Mouse (Mus musculus): ENCODE data around the gene Mycbp. TPM values are rescaled to one million over a fixed set of nuclear protein-coding genes. Genes with fewer than 3 reads are reported as not detected.

Gene Mycbp
- 16.2 and 20.4 TPM in 2 replicates for polyA plus RNA-seq (2012; rRNA removed)

DNA sequence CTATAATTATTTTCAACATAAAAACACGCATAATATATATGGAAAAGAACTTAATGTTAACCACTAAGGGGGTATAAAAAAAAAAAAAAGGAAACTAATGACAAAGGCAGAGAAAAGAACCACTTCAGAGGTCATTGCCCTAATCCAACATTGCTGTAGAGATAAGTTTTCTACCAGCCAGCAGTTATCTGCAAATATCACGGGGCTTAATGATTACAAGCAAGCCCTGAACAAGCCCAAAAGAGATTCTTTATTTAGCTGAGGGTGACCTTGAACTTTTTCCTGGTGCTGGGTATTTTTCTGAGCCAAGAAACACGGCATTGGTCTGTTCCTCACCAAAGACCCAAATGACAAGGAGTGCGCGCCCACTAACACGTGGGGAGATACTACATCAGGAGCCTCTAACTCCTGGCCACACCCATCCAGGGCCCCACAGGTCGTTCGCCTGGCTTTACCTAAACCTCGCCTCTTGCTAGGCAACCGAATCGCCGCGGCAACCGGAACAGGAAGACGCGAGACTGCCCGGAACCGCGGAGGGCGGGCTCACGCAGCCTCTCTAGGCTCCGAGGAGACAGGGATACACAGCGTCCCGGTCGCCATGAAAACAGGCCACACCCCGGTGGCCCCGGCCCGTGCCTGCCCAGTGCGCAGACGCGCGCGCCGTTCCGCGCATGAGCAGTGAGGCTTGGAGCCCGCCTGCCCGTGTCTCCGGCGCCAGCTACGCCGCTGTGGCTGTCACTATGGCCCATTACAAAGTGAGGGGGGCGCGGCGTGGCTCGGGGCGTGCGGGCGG lies at the start of gene Mycbp:
Gene Mycbp, plus strand, starts transcription at position 500 of the 793 bp plus-strand sequence.

DNA sequence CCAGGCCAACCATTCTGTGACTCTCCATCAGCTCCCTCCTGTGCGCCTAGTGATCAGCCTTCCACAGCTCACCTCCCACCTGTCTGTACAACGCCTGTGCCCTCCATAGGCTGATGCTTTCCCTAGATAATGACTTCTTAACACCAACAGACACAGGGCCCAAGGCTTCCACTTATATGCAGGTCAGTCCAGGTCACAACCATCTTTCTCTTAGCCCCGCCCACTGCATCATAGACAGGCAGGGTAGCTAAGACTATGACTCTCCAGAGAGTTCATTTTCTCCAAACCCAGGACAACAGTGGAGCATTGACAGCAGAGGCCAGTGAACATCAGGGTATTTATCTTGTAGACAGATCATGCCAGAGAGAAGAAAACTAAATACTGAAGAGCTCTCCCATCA lies 45.3 kb upstream of the Mycbp start, which contains the start of gene 4933427I04Rik:
Gene 4933427I04Rik, plus strand, starts transcription at position 301 of the 400 bp plus-strand sequence.

DNA sequence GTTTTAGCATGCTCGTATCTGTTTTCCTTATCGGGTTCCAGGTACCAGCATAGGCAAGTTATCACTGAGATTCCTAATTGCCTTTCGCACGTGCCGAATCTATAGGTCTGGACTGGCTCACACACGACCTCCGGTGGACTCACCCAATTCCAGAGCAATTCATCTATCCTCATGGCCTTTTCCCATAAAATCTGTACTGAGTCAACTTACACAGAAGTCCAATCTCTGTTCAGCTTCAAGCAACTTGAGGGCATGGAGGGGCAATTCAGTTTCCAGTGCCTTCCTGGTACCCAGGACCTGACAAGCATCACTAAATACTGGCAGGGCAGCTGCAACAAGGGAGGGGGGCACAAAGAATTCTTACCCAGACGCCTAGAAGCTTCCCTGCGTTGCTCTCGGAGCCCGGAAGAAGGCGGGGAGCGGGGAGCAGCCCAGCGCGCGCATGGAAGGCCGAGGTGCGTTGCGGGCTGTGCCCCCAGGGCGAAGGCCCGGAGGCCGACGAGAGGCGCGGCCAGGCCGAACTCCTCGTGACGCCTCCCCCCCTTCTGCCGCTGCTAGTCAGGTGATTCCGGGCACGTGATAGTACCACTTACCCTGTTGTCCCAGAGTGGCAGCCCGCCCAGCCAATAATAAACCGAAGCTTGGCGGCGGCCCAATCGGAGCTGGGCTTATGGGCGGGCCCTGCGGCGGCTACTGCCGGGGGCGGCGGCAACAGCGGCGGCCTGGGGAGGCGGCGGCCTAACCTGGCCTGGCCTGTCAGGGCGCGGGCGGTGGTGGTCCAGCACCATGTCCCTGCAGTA lies 12.3 kb downstream of the Mycbp start, which contains the start of gene Rragc:
Gene Rragc, plus strand, starts transcription at position 699 of the 800 bp plus-strand sequence.

DNA sequence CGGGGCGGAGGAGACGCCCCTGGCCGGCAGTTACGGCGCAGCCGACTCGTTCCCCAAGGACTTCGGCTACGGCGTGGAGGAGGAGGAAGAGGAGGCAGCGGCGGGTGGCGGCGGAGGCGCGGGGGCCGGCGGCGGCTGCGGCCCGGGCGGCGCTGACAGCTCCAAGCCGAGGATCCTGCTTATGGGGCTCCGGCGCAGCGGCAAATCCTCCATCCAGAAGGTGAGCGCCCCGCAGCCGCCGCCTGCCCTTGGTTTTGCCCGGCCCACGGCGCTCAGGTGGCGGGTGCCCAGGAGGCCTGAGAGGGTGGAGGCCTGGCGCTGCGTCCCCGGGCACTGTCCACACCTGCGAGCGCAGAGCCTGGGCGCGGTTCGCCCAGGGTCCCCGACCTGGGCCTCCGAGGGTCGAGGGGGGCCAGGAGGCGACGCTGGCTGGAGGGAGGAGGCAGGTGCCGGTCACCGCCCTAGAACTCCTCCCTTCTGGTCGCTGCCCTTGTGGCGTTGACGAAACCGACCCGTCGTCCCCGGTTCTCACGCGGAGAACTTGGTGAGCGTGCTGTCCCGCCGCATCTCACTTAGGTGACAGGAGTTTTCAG lies 13.0 kb downstream of the Mycbp start, which contains the start of gene 4930535I16Rik:
Gene 4930535I16Rik, minus strand, starts transcription at position 475 of the 593 bp plus-strand sequence.

Other genes with a start within 250 kb of the Mycbp start
- 150 and 152 TPM in 2 replicates for gene Macf1, start 220.5 kb upstream of the Mycbp start, polyA plus RNA-seq (2012; rRNA removed)
- gene Ndufs5, start 186.6 kb upstream of the Mycbp start, polyA plus RNA-seq (2012; rRNA removed): 327 and 347 TPM in 2 replicates
- 53.6 and 62.6 TPM in 2 replicates for gene Akirin1, start 154.5 kb upstream of the Mycbp start, polyA plus RNA-seq (2012; rRNA removed)
- gene Rhbdl2, start 117.0 kb upstream of the Mycbp start, polyA plus RNA-seq (2012; rRNA removed): 1.2 and 2.0 TPM in 2 replicates
- gene 4933427I04Rik, start 45.2 kb upstream of the Mycbp start, polyA plus RNA-seq (2012; rRNA removed): not detected in 2 replicates
- 56.4 and 57.6 TPM in 2 replicates for gene Rragc, start 12.6 kb downstream of the Mycbp start, polyA plus RNA-seq (2012; rRNA removed)
- not detected in 2 replicates for gene 4930535I16Rik, start 13.2 kb downstream of the Mycbp start, polyA plus RNA-seq (2012; rRNA removed)

Measured in central nervous system, embryonic 14 days (tissue).